In the genomic region with DNA sequence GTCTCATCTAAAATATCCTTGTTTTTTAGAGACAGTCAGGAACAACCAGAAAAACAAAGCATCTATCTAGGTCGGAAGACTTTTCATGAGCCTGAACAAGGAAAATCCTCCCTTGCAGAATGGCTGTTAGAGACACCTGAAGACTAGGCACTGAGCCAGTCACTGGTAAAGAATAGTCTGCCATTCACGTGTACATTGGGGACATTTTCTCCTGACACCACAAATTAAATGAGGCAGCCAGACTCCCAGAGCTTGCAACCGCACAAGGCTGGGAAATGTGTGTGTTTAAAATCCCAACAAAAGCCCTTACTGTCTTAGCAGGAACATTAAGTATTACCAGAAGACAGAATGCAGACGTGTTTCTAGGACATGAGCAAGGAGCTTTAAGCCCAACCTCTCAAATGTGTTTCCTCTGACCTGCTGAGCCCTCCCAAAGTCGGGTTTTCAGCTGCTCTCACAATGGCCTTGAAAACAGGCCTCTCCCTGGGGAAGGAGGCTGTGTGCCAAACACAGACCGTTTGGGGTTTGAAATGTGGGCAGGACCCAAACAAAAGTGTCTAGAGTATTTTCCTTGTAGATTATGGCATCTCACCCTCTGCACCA, we compare ENCODE assay signal across 9 mouse cellular contexts. TPM values are rescaled to one million over a fixed set of nuclear protein-coding genes. Genes with fewer than 3 reads are reported as not detected.
A peak's percentile ranks its signal among the peaks of the same experiment; 100 is the strongest.
DNase-seq lines count a peak whose midpoint lies in the region; ATAC-seq and TF ChIP-seq lines count a peak whose summit lies in the region.
"Had no signal": no experiment of that assay in that cellular context is flagged by ENCODE, and none has a peak within 500 bp of the region (broad histone marks: within the 10 kb centered on the region; RNA-seq: fewer than 3 reads in every experiment).

No protein-coding gene starts in this region.

- H3K27ac ChIP-seq in forebrain, embryonic 16.5 days (ENCODE audit: low read length): no peak overlapping the region
- H3K27ac ChIP-seq in forebrain, embryonic 15.5 days (replicated peaks): no peak overlapping the region
- peak overlapping the region; percentile 50; the same call in 1 of the 2 replicates for H3K27ac ChIP-seq in midbrain, embryonic 16.5 days (ENCODE audit: low read length)
- no peak overlapping the region for H3K27ac ChIP-seq in midbrain, embryonic 13.5 days
- H3K27ac ChIP-seq in testis, adult 2 months (ENCODE audit: control insufficient read depth, insufficient read depth, low read depth, low read length): peak overlapping the region; percentile 39

- peak; percentile 51 for DNase-seq in brain, adult 2 months (ENCODE audit: low read depth, low spot score)
- DNase-seq: heart, adult 18-20 months; lung, adult 2 months had no signal

- H3K9ac ChIP-seq in forebrain, embryonic 16.5 days (replicated peaks; ENCODE audit: low read depth, low read length): peak overlapping the region; percentile 11; the same call in 1 of the 2 replicates
- H3K9ac ChIP-seq in forebrain, embryonic 15.5 days (replicated peaks): no peak overlapping the region
- no peak overlapping the region for H3K9ac ChIP-seq in midbrain, embryonic 16.5 days (ENCODE audit: low read depth, low read length)
- H3K9ac ChIP-seq in midbrain, embryonic 13.5 days (replicated peaks): no peak overlapping the region

- H3K36me3 ChIP-seq in forebrain, embryonic 16.5 days (ENCODE audit: control insufficient read depth, insufficient read depth): no peaks in the 10 kb centered on the region
- H3K36me3 ChIP-seq in forebrain, embryonic 15.5 days: no peaks in the 10 kb centered on the region
- H3K36me3 ChIP-seq in midbrain, embryonic 16.5 days (ENCODE audit: control insufficient read depth, insufficient read depth, low read length): no peaks in the 10 kb centered on the region
- no peaks in the 10 kb centered on the region for H3K36me3 ChIP-seq in midbrain, embryonic 13.5 days
- H3K36me3 ChIP-seq in testis, adult 2 months (ENCODE audit: control insufficient read depth, insufficient read depth, low read length): no peaks in the 10 kb centered on the region

- no peak for TF ChIP-seq POLR2A in testis, adult 2 months (IDR thresholded peaks at IDR 0.05; ENCODE audit: control insufficient read depth, low read depth, low read length)

- ATAC-seq in forebrain, embryonic 16.5 days: no peak
- no peak for ATAC-seq in forebrain, embryonic 15.5 days (replicated peaks)
- ATAC-seq in midbrain, embryonic 16.5 days: no peak
- ATAC-seq in midbrain, embryonic 13.5 days: no peak
- ATAC-seq in erythroid progenitor cell, adult 5-6 weeks (replicated peaks; ENCODE audit: low FRiP score, poor library complexity, severe bottlenecking): no peak

- no peak overlapping the region for H3K4me3 ChIP-seq in forebrain, embryonic 16.5 days (replicated peaks; ENCODE audit: low read length)
- H3K4me3 ChIP-seq in forebrain, embryonic 15.5 days: no peak overlapping the region
- H3K4me3 ChIP-seq in midbrain, embryonic 16.5 days (ENCODE audit: low read depth, low read length): no peak overlapping the region
- H3K4me3 ChIP-seq in midbrain, embryonic 13.5 days (replicated peaks): no peak overlapping the region
- H3K4me3 ChIP-seq in testis, adult 2 months (ENCODE audit: control insufficient read depth, low read depth, low read length): no peak overlapping the region

- 10% methylated on average over 6 of the region's 6 CpGs for WGBS in forebrain, embryonic 16.5 days
- 9% methylated on average over 6 of the region's 6 CpGs for WGBS in forebrain, embryonic 15.5 days
- 28% methylated on average over 6 of the region's 6 CpGs for WGBS in midbrain, embryonic 16.5 days
- WGBS in midbrain, embryonic 13.5 days: 31% methylated on average over 6 of the region's 6 CpGs

- no peaks in the 10 kb centered on the region for H3K9me3 ChIP-seq in forebrain, embryonic 16.5 days (ENCODE audit: control insufficient read depth, low read length)
- H3K9me3 ChIP-seq in forebrain, embryonic 15.5 days: no peaks in the 10 kb centered on the region
- H3K9me3 ChIP-seq in midbrain, embryonic 16.5 days (replicated peaks; ENCODE audit: control insufficient read depth, low read length, poor library complexity, severe bottlenecking): no peaks in the 10 kb centered on the region
- no peaks in the 10 kb centered on the region for H3K9me3 ChIP-seq in midbrain, embryonic 13.5 days

- no peaks in the 10 kb centered on the region for H3K27me3 ChIP-seq in forebrain, embryonic 16.5 days (replicated peaks; ENCODE audit: control insufficient read depth, insufficient read depth, low read length)
- H3K27me3 ChIP-seq in forebrain, embryonic 15.5 days: no peaks in the 10 kb centered on the region
- H3K27me3 ChIP-seq in midbrain, embryonic 16.5 days (ENCODE audit: control insufficient read depth, insufficient read depth, low read depth, low read length): no peaks in the 10 kb centered on the region
- H3K27me3 ChIP-seq in midbrain, embryonic 13.5 days: no peaks in the 10 kb centered on the region
- H3K27me3 ChIP-seq in testis, adult 2 months (ENCODE audit: control insufficient read depth, insufficient read depth, low read length): no peaks in the 10 kb centered on the region

- TF ChIP-seq CTCF in testis, adult 2 months (IDR thresholded peaks at IDR 0.05; ENCODE audit: control insufficient read depth, insufficient read depth, insufficient replicate concordance, low read depth, low read length): no peak

- peaks cover 7% of the 10 kb centered on the region for H3K4me1 ChIP-seq in forebrain, embryonic 16.5 days (replicated peaks; ENCODE audit: control insufficient read depth, insufficient read depth, low read length)
- peaks cover 9% of the 10 kb centered on the region for H3K4me1 ChIP-seq in forebrain, embryonic 15.5 days
- H3K4me1 ChIP-seq in midbrain, embryonic 16.5 days (ENCODE audit: control insufficient read depth, insufficient read depth, low read length): peaks cover 6% of the 10 kb centered on the region
- peaks cover 8% of the 10 kb centered on the region; the same call in 1 of the 2 replicates for H3K4me1 ChIP-seq in midbrain, embryonic 13.5 days (replicated peaks)
- no peaks in the 10 kb centered on the region; the same call in 1 of the 2 replicates for H3K4me1 ChIP-seq in testis, adult 2 months (ENCODE audit: control insufficient read depth, insufficient read depth, low read length)

- no peak overlapping the region for H3K4me2 ChIP-seq in forebrain, embryonic 16.5 days (ENCODE audit: low read length)
- no peak overlapping the region for H3K4me2 ChIP-seq in forebrain, embryonic 15.5 days (replicated peaks)
- H3K4me2 ChIP-seq in midbrain, embryonic 16.5 days (ENCODE audit: low read length): no peak overlapping the region
- H3K4me2 ChIP-seq in midbrain, embryonic 13.5 days (replicated peaks): no peak overlapping the region

RNA-seq across cellular contexts. Expression of gene Unc13c, which starts 33.7 kb away (rescaled TPM):
- polyA plus RNA-seq in forebrain, embryonic 16.5 days (2015; fragmentation: Nextera tagmentation; extraction: Ambion mirVana): 1.1 and 2.2 TPM in 2 replicates
- polyA plus RNA-seq in forebrain, embryonic 15.5 days (2015; fragmentation: Nextera tagmentation; extraction: Ambion mirVana): 1.5 and 1.6 TPM in 2 replicates
- 5.2 and 5.7 TPM in 2 replicates for polyA plus RNA-seq in midbrain, embryonic 16.5 days (2015; fragmentation: Nextera tagmentation; extraction: Ambion mirVana)
- polyA plus RNA-seq in midbrain, embryonic 13.5 days (2015; fragmentation: Nextera tagmentation; extraction: Ambion mirVana): 1.4 and 1.6 TPM in 2 replicates
- polyA plus RNA-seq in testis, adult 2 months (2012; rRNA removed): 0.07 and 0.10 TPM in 2 replicates
- not detected in 2 replicates for total RNA-seq in erythroid progenitor cell, adult 5-6 weeks (2015; ENCODE audit: low replicate concordance)
- not detected in 2 replicates for total RNA-seq in erythroid progenitor cell, adult 5-6 weeks (2017; ENCODE audit: low replicate concordance)
- polyA plus RNA-seq: lung, adult 2 months had no signal

Comparison
In these comparisons a context has a peak if more than half of its experiments do, and no peak if none do; other contexts are left out.
1. H3K27ac ChIP-seq: peak in midbrain, embryonic 16.5 days (single experiment) and testis, adult 2 months (single experiment); none in forebrain, embryonic 16.5 days (single experiment), forebrain, embryonic 15.5 days (single experiment) and midbrain, embryonic 13.5 days (single experiment).